ENCODE assay signal across 9 mouse cellular contexts in genomic region chr11:64051195-64051968, GRCm38 (mm10). TPM values are rescaled to one million over a fixed set of nuclear protein-coding genes. Genes with fewer than 3 reads are reported as not detected.
DNase-seq lines count a peak whose midpoint lies in the region; ATAC-seq lines count a peak whose summit lies in the region.
"Had no signal": no experiment of that assay in that cellular context is flagged by ENCODE, and none has a peak within 500 bp of the region (broad histone marks: within the 10 kb centered on the region; RNA-seq: fewer than 3 reads in every experiment).

No protein-coding gene starts in this region.

- peak overlapping the region; percentile 18 for H3K4me2 ChIP-seq in heart, embryonic 14.5 days (ENCODE audit: low read length)
- no peak overlapping the region for H3K4me2 ChIP-seq in hindbrain, embryonic 16.5 days (ENCODE audit: low read length)
- no peak overlapping the region for H3K4me2 ChIP-seq in midbrain, embryonic 15.5 days

- H3K9ac ChIP-seq in heart, embryonic 14.5 days (ENCODE audit: low read length), result no peak overlapping the region
- no peak overlapping the region for H3K9ac ChIP-seq in hindbrain, embryonic 16.5 days (ENCODE audit: low read depth, low read length)
- H3K9ac ChIP-seq in midbrain, embryonic 15.5 days, result no peak overlapping the region

- no peak for ATAC-seq in heart, embryonic 14.5 days (ENCODE audit: insufficient number of reproducible peaks, insufficient read depth, low FRiP score, low read depth)
- peak; percentile 94 for ATAC-seq in hindbrain, embryonic 16.5 days
- ATAC-seq in midbrain, embryonic 15.5 days (replicated peaks), result peak; percentile 67

- peaks cover 11 to 22% of the 10 kb centered on the region in 2 experiments for H3K4me1 ChIP-seq in heart, embryonic 14.5 days (ENCODE audit: control insufficient read depth in 2 of 2, insufficient read depth in 2 of 2, low read length in 2 of 2)
- H3K4me1 ChIP-seq in hindbrain, embryonic 16.5 days (ENCODE audit: control insufficient read depth, insufficient read depth, low read depth, low read length), result no peaks in the 10 kb centered on the region; the same call in 1 of the 2 replicates
- H3K4me1 ChIP-seq in midbrain, embryonic 15.5 days, result 0 out of 2 replicates have a peak, but pooled peaks cover 5% of the 10 kb centered on the region

- H3K27me3 ChIP-seq in heart, embryonic 14.5 days (ENCODE audit: control insufficient read depth, insufficient read depth, low read length), result no peaks in the 10 kb centered on the region
- H3K27me3 ChIP-seq in hindbrain, embryonic 16.5 days (replicated peaks; ENCODE audit: control insufficient read depth, insufficient read depth, low read length), result no peaks in the 10 kb centered on the region
- no peaks in the 10 kb centered on the region for H3K27me3 ChIP-seq in midbrain, embryonic 15.5 days (replicated peaks)
- H3K27me3 ChIP-seq: CH12.LX had no signal

- intact Hi-C loops in heart, postnatal 25 days (cut with DNase I), result no loop called here

- H3K4me3 ChIP-seq in heart, embryonic 14.5 days (ENCODE audit: control insufficient read depth in 1 of 2, insufficient read depth in 1 of 2, low read depth in 1 of 2, low read length in 2 of 2), result no peak overlapping the region
- H3K4me3 ChIP-seq in hindbrain, embryonic 16.5 days (ENCODE audit: low read length), result no peak overlapping the region
- no peak overlapping the region for H3K4me3 ChIP-seq in midbrain, embryonic 15.5 days

- no peak overlapping the region for H3K27ac ChIP-seq in heart, embryonic 14.5 days (replicated peaks in 1 of 2; ENCODE audit: control insufficient read depth in 1 of 2, insufficient read depth in 1 of 2, low read depth in 2 of 2, low read length in 2 of 2)
- H3K27ac ChIP-seq in hindbrain, embryonic 16.5 days (ENCODE audit: low read depth, low read length), result no peak overlapping the region
- no peak overlapping the region for H3K27ac ChIP-seq in midbrain, embryonic 15.5 days

- WGBS in heart, embryonic 14.5 days, result 31% methylated on average over 9 of the region's 9 CpGs
- 35% methylated on average over 9 of the region's 9 CpGs for WGBS in hindbrain, embryonic 16.5 days
- WGBS in midbrain, embryonic 15.5 days, result 29% methylated on average over 9 of the region's 9 CpGs

- H3K36me3 ChIP-seq in heart, embryonic 14.5 days (ENCODE audit: control insufficient read depth, insufficient read depth, low read length), result peaks cover 5% of the 10 kb centered on the region; the same call in 1 of the 2 replicates
- no peaks in the 10 kb centered on the region for H3K36me3 ChIP-seq in hindbrain, embryonic 16.5 days (ENCODE audit: control insufficient read depth, insufficient read depth, low read length)
- no peaks in the 10 kb centered on the region; the same call in 1 of the 2 replicates for H3K36me3 ChIP-seq in midbrain, embryonic 15.5 days (replicated peaks)

- DNase-seq in heart, postnatal 25 days (ENCODE audit: low spot score), result no peak
- peak; percentile 49 for DNase-seq in embryo, embryonic 10.5 days (ENCODE audit: low spot score)
- no peak for DNase-seq in adrenal gland, postnatal 36 days
- no peak for DNase-seq in kidney, postnatal 10 days
- no peak for DNase-seq in adrenal gland, postnatal 10 days

- no peaks in the 10 kb centered on the region for H3K9me3 ChIP-seq in heart, embryonic 14.5 days (ENCODE audit: control insufficient read depth, low read length)
- H3K9me3 ChIP-seq in hindbrain, embryonic 16.5 days (ENCODE audit: control insufficient read depth, low read length), result no peaks in the 10 kb centered on the region
- H3K9me3 ChIP-seq in midbrain, embryonic 15.5 days, result no peaks in the 10 kb centered on the region

RNA-seq across cellular contexts. Expression of gene Cox10, which starts 27.9 kb away (rescaled TPM):
- polyA plus RNA-seq in heart, embryonic 14.5 days (2014; fragmentation: Nextera tagmentation; extraction: Ambion mirVana), result 39.5 and 43.8 TPM in 2 replicates
- 10 to 100 TPM; 71.3 to 75.1 TPM for total RNA-seq in heart, postnatal 25 days (2021)
- 28.9 and 31.5 TPM in 2 replicates for polyA plus RNA-seq in hindbrain, embryonic 16.5 days (2015; fragmentation: Nextera tagmentation; extraction: Ambion mirVana)
- 28.4 and 30.8 TPM in 2 replicates for polyA plus RNA-seq in midbrain, embryonic 15.5 days (2015; fragmentation: Nextera tagmentation; extraction: Ambion mirVana)
- total RNA-seq in adrenal gland, postnatal 36 days (2021), result 10 to 100 TPM; 16.8 to 20.4 TPM
- total RNA-seq in adrenal gland, postnatal 10 days (2021), result 10 to 100 TPM; 32.2 to 38.3 TPM
